Mouse (Mus musculus): ENCODE results near the gene Cntnap4. TPM values are rescaled to one million over a fixed set of nuclear protein-coding genes. Genes with fewer than 3 reads are reported as not detected.

The Cntnap4 gene
- total and polyA plus RNA-seq, 3 experiments: not detected

DNA sequence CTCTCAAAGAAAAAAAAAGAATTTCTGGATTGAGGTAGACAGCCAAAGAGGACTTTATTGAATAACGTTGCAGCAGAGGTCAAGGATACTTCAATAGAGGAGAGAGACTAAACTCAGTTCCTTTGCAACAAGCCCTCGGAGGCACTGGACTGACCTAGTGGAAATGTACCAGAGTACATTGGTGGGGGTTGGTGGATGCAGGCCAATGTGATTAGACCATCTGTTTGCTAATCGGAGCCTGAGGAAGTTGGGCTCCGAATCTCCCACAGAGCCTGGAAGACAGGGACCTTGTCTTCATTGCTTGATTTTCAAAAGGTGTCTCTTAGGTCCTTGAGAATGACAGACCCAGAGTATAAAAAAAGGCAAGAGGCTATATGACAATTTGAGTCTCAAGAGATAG is 82.8 kb downstream of the Cntnap4 start:
- Histone ChIP-seq H3K4me3 (ENCODE audit: control insufficient read depth in 1 of 2, insufficient read depth in 1 of 2, low read depth in 2 of 2, low read length in 2 of 2) (no peak overlapping the region), H3K9ac (ENCODE audit: control insufficient read depth, low read depth, low read length, poor library complexity, severe bottlenecking) (no peak overlapping the region), H3K4me1 (ENCODE audit: control insufficient read depth in 1 of 2, insufficient read depth in 2 of 2, low read length in 2 of 2) (no peaks in the 10 kb centered on the region), H3K27ac (ENCODE audit: control insufficient read depth, low read depth, low read length) (no peak overlapping the region), H3K79me2 (ENCODE audit: control insufficient read depth, insufficient read depth, low read length, poor library complexity) (no peaks in the 10 kb centered on the region), H3K36me3 (ENCODE audit: control insufficient read depth in 1 of 2, insufficient read depth in 2 of 2, low read length in 2 of 2) (no peaks in the 10 kb centered on the region), H3K27me3 (ENCODE audit: control insufficient read depth in 1 of 2, insufficient read depth in 2 of 2, low read length in 2 of 2) (no peaks in the 10 kb centered on the region), H3K9me3 (replicated peaks; ENCODE audit: insufficient read depth, low read length) (no peaks in the 10 kb centered on the region)
- no peak for DNase-seq (ENCODE audit: low read depth, low spot score)
- no peak for TF ChIP-seq RCOR1 (IDR thresholded peaks at IDR 0.05; ENCODE audit: low read depth, low read length)
- no peak for TF ChIP-seq MYC (IDR thresholded peaks at IDR 0.05; ENCODE audit: low read depth, low read length)
- TF ChIP-seq TBP (IDR thresholded peaks at IDR 0.05; ENCODE audit: low read depth, low read length): no peak
- no peak for TF ChIP-seq E2F4 (IDR thresholded peaks at IDR 0.05; ENCODE audit: borderline replicate concordance, low read depth, low read length)
- no peak for TF ChIP-seq CTCF (IDR thresholded peaks at IDR 0.05 in 2 of 3, conservative IDR thresholded peaks at IDR 0.05 in 1 of 3; ENCODE audit: control insufficient read depth in 1 of 3, insufficient read depth in 1 of 3, low read depth in 2 of 3, low read length in 3 of 3, poor library complexity in 1 of 3, severe bottlenecking in 1 of 3)
- no peak for TF ChIP-seq CHD1 (IDR thresholded peaks at IDR 0.05; ENCODE audit: low read depth, low read length)
- no peak for TF ChIP-seq POLR2AphosphoS5 (IDR thresholded peaks at IDR 0.05; ENCODE audit: borderline replicate concordance, low read depth, low read length)
- TF ChIP-seq HCFC1 (IDR thresholded peaks at IDR 0.05; ENCODE audit: low read depth, low read length): no peak
- no peak for TF ChIP-seq MAFK (IDR thresholded peaks at IDR 0.05; ENCODE audit: borderline replicate concordance, low read depth, low read length)
- TF ChIP-seq USF2 (IDR thresholded peaks at IDR 0.05; ENCODE audit: borderline replicate concordance in 1 of 2, insufficient read depth in 1 of 2, low read depth in 1 of 2, low read length in 2 of 2): no peak
- no peak for TF ChIP-seq SIN3A (IDR thresholded peaks at IDR 0.05; ENCODE audit: low read length)
- TF ChIP-seq NRF1 (IDR thresholded peaks at IDR 0.05; ENCODE audit: insufficient read depth, low read depth, low read length, poor library complexity, severe bottlenecking): no peak
- TF ChIP-seq GABPA (IDR thresholded peaks at IDR 0.05; ENCODE audit: low read depth, low read length): no peak

GRCm38 (mm10) chr8:112653276-112653675 is 83.4 kb downstream of the Cntnap4 start:
- H3K9ac ChIP-seq (ENCODE audit: control insufficient read depth, low read depth, low read length, poor library complexity, severe bottlenecking): no peak overlapping the region
- H3K4me1 ChIP-seq (ENCODE audit: control insufficient read depth in 1 of 2, insufficient read depth in 2 of 2, low read length in 2 of 2): no peaks in the 10 kb centered on the region
- no peak overlapping the region for H3K4me3 ChIP-seq (ENCODE audit: control insufficient read depth in 1 of 2, insufficient read depth in 1 of 2, low read depth in 2 of 2, low read length in 2 of 2)
- H3K9me3 ChIP-seq (replicated peaks; ENCODE audit: insufficient read depth, low read length): no peaks in the 10 kb centered on the region
- H3K36me3 ChIP-seq (ENCODE audit: control insufficient read depth in 1 of 2, insufficient read depth in 2 of 2, low read length in 2 of 2): no peaks in the 10 kb centered on the region
- H3K79me2 ChIP-seq (ENCODE audit: control insufficient read depth, insufficient read depth, low read length, poor library complexity): no peaks in the 10 kb centered on the region
- TF ChIP-seq NRF1 (IDR thresholded peaks at IDR 0.05; ENCODE audit: insufficient read depth, low read depth, low read length, poor library complexity, severe bottlenecking) (no peak), MAX (IDR thresholded peaks at IDR 0.05; ENCODE audit: low read length) (no peak), RCOR1 (IDR thresholded peaks at IDR 0.05; ENCODE audit: low read depth, low read length) (no peak), BHLHE40 (IDR thresholded peaks at IDR 0.05; ENCODE audit: borderline replicate concordance, low read depth, low read length) (no peak), ZC3H11A (IDR thresholded peaks at IDR 0.05; ENCODE audit: low read depth, low read length) (no peak)
- no peak for DNase-seq (ENCODE audit: low read depth, low spot score)
- H3K27ac ChIP-seq (ENCODE audit: control insufficient read depth, low read depth, low read length): no peak overlapping the region
- H3K27me3 ChIP-seq (ENCODE audit: control insufficient read depth in 1 of 2, insufficient read depth in 2 of 2, low read length in 2 of 2): no peaks in the 10 kb centered on the region
